Mouse (Mus musculus) urinary bladder, postnatal 36 days (tissue): ENCODE results near the gene Tbc1d24.
A peak's percentile ranks its signal among the peaks of the same experiment; 100 is the strongest.

ENCODE experiments used
- DNase-seq, 2 experiments: peaks; one replicate each; pipeline ENCODE4 v3.0.0; 2022; ENCODE audit warnings: low spot score in 2 of 2, mixed read lengths in 1 of 2

Gene Tbc1d24

GRCm38 (mm10) chr17:24174259-24174658 lies 31.1 kb downstream of the Tbc1d24 start:
- no peak for DNase-seq

DNA sequence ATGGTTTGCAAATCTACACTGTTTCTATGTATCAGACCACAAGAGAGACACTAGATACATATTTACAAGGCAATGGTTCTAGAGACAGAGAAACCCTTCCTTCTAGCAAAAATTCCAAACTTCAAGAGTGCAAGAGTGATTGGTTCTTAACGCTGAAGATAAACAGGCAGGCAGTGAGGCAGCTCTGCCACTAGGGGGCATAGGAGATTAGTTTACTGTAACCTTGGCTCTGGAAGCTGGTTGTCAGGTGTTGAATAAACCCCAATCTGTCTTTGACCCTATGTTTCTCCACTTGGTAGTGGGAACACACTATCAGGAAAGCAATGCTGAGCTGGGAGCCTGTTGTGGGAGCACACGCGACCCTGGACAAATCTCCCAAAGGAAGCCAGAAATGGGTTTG lies 31.9 kb downstream of the Tbc1d24 start:
- peak; percentile 50 to 54 for DNase-seq

GRCm38 (mm10) chr17:24171738-24172137 lies 33.6 kb downstream of the Tbc1d24 start:
- no peak for DNase-seq

- DNase-seq, result no peak
Measured at GRCm38 (mm10) chr17:24170729-24171128, 34.6 kb downstream of the Tbc1d24 start.

DNA sequence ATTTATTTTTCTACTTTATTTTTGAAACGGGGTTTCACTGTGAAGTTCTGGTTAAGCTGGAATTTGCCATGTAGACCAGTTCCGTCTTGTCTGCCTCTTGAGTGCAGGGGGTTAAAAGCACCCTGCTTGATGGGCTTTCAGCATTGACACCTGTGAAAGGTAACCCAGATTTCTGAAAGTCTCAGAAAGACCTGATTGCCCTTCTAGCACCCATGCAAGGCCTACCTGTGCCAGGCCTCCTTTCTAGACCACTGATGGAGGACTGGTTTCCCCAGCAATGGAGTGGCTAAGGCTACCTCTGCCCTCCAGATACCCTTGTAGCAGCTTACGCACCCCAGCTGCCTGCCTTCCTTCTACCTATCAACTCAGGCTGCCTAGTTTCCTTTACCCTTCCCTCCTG lies 35.2 kb downstream of the Tbc1d24 start:
- DNase-seq, result no peak

DNA sequence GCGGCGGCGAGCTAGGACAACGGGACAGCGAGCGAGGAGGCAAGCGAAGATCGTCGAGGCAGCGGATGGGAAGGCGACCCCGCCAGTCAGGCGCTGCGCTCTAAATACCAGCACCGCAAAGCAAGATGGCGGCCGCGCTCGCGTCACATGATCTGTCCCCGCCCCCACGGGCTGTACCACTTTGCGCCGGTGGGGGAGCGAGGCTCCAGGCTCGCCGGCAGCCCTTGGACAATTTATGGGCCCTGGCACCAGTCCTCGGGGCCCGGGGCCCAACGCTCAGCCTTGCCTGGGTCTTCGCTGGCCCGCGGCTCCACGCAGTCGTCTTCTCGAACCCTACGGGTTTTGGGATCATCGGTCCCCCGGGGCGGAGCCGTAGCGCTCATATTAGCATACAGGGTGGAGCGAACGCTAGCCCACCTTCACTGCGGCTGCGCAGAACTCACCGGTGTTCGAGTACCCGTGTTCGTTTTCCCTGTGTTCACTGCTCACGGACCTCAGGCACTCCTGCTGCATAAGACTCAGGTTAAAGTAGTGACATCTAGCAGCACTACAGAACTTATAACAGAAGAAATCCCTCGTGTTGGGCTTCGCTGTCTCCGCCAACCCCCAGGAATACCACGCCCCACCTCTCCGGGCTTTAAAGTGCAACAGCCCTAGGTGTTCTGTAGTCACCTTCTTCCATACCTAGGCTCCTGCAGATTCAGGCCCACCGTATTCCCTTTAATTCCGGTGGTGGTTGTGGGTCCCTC lies 35.9 kb downstream of the Tbc1d24 start, which contains the start of gene Atp6v0c:
Atp6v0c (minus strand) TSS at position 386 of the 749 bp plus-strand sequence.
- DNase-seq, result peak; percentile 92 to 93

- DNase-seq, result peak in 1 of 2 experiments; percentile 42
Measured at GRCm38 (mm10) chr17:24168590-24169277, 36.6 kb downstream of the Tbc1d24 start.

- no peak for DNase-seq
Measured at GRCm38 (mm10) chr17:24167891-24168505, 37.4 kb downstream of the Tbc1d24 start.

DNA sequence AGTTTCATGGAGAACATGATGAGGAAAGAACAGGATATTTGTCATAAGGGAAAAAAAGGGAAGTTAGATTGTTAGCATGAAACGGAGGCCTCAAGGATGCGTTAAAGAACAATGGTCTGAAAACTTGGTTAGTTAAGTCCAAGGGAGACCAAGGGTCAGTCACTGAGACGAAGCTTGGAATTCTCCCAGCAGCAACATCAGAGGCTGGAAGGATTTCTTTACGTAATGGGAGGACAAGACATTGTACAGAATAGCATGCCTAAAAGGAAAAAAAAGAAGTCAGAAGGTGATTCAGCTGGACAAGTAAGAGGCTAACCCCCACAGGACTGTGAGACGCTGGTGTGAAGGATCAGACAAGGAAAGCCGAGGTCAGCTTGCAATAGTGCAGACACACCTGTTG lies 38.2 kb downstream of the Tbc1d24 start:
- no peak for DNase-seq

GRCm38 (mm10) chr17:24164566-24165259 lies 40.6 kb downstream of the Tbc1d24 start:
- DNase-seq, result no peak

DNA sequence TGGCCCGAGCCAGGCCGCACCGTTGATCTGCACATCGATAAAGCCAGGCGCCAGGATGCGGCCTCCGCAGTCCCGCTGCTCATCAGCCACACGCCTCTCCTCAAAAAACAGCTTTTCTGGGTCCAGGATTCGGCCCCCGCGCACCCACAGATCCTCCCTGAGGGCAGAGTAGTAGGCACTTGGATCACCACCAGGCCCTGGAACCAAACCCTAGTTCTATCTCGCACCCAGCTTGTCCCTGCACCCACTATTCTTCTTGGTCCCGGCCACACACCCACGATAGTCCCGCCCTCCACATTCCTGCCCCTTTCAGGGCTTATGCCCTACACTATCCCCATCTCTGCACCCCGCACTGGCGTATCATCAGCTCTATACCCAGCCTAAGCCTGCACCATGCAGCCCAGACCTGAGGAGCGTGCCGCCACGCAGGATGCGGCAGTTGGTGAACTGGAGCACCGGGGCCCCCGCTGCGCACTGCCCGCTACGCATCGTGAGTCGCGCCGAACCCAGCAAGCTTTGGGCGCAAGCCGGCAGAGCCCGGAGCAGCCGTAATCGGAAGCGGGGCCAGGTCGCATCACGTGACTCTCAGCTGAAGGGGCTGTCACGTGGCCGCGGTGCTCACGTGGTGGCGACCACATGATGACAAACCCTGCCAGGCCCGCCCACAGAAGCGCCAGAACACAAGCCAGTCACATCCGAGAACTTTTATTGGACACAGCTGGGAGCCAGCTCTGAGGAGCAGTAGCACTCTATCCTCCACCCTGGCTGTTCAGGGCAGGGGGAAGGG lies 42.0 kb downstream of the Tbc1d24 start, which contains the start of gene Amdhd2:
Amdhd2 (minus strand) TSS at position 591 of the 787 bp plus-strand sequence.
- DNase-seq, result peak; percentile 90 to 96

GRCm38 (mm10) chr17:24162584-24163175 lies 42.7 kb downstream of the Tbc1d24 start:
- DNase-seq, result peak in 1 of 2 experiments; percentile 19

- no peak for DNase-seq
Measured at GRCm38 (mm10) chr17:24161466-24161865, 43.9 kb downstream of the Tbc1d24 start.

DNA sequence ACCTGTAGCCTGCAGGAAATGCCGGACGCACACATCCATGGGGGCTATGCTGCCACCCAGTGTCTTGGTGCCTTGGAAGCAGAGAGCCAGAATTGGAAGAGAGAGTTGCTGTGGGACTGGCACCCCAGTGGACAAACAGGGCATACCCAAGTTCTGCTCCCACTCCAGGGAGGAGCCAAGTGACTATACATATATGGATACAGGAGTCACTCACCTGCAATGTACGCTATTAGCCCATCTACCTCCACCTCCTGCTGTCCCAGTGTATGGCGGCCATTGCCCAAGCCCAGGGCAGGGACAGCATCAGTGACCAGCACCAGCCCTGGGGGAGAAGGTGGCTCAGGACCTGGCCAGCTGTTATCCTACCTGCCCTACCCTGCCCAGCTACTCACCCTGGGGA lies 47.8 kb downstream of the Tbc1d24 start:
- no peak for DNase-seq

DNA sequence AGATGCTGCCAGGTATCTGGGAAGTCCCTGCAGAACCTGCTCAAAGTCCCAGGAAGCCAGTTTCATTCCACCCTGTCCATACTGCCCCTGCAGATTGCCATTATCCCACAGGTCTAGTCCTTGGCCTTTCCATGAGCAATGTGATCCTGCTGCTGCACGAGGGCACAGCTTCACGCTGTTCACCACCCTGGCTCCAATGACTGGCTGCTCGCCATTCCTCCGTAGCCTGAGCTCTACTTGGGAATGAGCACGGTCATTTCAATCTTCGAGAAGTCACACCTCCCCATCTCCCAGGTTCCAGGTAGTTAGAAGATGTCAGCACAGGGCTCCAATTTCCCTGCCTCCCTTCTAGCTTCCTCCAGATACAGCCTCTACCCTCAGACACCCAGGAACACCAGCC lies 48.2 kb downstream of the Tbc1d24 start:
- no peak for DNase-seq

GRCm38 (mm10) chr17:24156394-24156793 lies 49.0 kb downstream of the Tbc1d24 start:
- DNase-seq, result no peak

DNA sequence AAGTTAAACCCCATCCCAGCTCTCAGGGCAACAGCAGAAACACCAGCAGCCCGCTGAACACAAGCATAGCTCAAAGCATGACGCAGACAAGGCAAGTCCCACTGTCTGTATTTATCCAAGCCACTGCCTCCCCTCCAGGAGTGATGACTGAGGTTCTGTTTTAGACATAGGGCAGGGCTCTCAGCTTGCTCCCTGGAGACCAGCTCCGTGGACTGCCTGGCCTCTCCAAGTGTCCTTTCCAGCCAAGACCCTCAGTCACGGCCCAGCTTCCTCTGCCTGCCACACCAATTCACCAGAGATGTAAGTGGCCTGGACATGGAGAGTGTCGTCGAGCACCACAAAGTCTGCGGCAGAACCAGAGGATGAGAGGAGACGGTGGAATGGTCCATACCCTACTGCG lies 49.6 kb downstream of the Tbc1d24 start:
- no peak for DNase-seq

- no peak for DNase-seq
Measured at GRCm38 (mm10) chr17:24154463-24154862, 50.9 kb downstream of the Tbc1d24 start.

GRCm38 (mm10) chr17:24151890-24152563 lies 53.3 kb downstream of the Tbc1d24 start:
- DNase-seq, result peak; percentile 71 to 78

DNA sequence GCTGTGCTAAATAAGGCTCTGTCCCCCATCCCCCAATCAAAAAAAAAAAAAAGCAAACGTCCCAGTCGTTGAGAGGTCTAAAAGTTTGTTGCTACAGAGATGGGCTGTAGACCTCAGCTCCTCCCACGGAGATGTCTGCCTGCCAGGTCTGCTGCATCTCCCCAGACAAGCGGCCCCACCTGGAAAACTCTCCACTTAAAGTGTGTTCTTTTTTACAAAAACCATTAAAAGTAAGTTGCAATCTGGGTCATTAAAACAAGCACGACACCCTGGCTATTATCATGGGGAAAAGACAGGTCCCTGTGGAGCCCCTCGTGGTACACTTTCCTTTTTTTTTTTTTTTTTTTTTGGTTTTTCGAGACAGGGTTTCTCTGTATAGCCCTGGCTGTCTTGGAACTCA lies 54.0 kb downstream of the Tbc1d24 start:
- no peak for DNase-seq
